Mouse (Mus musculus) spleen, adult 12 weeks (tissue): ENCODE measurements around the gene Hivep1.

Source experiments
- DNase-seq: peaks from one replicate; pipeline ENCODE4 v3.0.0; 2022; ENCODE audit warnings: low spot score

The Hivep1 gene

DNA sequence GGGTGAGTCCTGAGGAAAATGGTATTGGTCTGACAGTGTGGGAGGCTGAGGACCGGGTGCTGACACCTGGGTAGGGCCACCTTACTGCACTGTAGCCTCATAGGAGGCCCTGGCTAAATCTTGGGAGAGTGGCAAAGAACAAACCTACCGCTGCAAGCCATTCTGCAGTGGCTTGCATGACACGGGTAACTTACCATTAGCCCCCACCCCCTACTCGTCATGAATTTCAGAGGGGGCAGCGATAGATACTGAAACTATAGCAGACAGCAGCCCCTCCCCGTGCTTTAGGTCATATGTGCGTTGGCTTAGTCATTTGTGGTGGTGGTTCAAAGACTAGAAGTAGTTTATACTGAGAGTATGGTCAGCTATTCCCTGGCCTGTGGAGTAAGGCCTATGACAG, 61.8 kb downstream of the Hivep1 start:
- no peak for DNase-seq

DNA sequence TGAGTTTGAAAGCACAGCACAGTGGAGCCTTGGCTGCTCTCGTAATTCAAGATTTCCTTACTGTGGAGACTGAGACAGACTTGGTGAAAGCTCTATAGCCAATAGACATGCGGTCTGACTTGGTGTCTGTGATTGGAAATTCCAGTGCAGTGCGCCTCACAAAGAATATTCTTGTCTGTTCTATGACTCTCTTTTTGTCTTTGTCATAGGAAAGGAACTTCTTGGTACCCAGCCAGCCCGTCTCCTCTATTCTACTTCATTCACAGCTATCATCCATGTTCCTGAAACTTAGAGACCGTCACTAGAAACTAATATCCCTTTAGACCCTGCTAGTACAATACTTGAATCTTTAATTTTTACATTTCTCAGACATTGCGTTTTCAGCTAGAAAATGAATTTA, 64.5 kb downstream of the Hivep1 start:
- DNase-seq, result no peak

DNA sequence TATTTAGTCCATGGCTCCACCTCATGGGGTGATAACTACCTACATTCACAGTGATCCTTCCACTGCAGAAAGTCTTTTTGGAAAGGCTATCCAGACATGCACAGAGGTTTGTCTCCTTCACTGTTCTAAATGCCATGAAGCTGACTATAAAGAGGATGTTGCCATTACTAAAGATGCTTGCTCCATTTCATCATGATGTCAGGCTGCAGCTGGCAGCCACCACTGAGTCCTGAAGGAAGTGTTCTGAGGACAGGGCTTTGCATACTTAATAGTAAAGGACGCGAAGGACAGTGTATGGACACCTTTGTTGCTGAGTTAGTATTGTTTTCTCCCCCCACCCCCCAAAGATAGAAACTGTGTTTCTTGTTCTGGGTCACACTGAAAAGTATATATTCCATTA, 67.2 kb downstream of the Hivep1 start:
- DNase-seq, result no peak

DNA sequence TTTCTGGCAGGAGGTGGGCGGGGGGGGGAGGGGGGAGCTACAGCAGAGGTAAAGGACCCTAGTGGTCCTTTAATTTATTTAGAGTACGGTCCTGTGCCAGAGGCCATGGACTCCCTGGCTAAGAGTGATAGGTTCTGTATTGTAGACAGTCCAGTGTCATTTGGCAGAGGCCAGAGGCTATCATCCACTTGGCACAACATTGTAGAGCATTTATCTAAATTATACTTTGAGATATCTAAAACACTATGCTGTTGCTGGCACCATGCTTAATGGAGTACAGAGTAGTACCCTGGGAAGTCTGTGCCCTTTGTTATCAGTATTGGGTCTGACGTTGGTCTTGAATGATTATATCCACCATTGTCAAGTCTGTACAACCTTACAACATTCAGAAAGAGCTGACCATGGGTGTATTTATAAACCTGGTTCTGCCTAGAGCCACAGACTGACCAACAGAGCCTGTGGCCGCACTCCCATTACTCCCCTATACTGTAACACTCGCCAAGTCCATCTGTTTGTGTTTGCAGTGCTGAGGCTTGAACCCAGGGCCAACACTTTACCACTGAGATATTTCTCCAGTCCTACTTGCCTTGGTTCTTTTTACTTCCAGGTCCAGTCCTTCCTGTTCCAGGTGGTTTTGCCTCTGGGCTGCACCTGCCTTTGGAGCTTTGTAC, 69.4 kb downstream of the Hivep1 start:
- no peak for DNase-seq

DNA sequence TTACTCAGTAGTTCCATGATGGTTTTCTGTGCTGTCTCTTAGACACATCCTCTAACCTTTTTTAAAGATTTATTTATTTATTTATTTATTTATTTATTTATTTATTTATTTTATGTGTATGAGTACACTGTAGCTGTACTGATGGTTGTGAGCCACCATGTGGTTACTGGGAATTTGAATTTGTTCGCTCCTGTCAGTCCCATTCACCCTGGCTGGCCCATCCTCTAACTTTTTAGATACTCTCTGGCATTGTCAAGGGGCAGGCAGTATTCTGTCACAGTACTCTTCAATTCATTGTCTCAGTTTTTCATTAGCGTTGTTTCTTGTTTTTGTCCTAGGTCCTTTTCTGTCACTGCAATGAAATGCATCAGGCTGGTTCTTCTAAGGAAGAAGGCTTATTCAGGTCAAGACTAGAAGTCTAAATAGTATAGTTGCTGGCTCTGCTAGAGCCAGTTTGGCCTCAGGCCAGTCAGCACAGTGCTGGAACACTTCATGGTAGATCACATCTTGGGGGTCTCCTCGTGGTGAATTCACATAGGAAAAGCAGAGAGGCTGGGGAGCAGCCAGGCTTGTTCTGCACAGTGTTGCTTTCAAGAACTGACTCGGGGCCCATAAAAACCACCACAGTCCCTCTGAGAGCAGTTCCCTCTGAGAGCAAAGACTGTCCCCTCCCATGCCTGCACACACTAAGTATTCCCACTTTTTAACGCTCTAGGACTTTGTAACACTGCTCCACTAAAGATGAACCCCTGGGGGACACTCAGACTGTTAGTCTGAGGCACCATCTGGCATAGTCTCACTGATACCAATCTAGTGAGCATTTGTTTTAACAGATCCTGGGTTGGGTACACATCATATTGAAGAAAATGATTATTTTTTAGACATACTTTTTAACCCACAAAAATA, 70.2 kb downstream of the Hivep1 start:
- no peak for DNase-seq

DNA sequence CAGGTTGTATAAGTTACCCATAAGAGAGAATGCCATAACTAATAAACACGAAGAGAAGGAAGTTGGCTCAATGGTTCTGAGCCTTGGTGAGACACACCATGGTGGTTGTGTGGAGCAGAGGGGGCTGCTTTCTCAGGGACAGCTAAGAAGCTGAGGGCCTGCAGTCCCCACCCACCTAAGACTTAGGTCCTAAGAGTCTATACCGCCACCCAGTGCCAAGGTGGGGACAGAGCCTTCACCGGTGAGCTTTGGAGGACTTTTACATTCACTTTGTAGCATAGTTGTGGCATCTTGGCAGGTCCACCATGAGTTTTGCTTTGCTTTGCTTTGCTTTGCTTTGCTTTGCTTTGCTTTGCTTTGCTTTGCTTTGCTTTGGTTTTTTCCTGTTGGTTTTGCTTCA, 92.8 kb downstream of the Hivep1 start:
- DNase-seq, result no peak

DNA sequence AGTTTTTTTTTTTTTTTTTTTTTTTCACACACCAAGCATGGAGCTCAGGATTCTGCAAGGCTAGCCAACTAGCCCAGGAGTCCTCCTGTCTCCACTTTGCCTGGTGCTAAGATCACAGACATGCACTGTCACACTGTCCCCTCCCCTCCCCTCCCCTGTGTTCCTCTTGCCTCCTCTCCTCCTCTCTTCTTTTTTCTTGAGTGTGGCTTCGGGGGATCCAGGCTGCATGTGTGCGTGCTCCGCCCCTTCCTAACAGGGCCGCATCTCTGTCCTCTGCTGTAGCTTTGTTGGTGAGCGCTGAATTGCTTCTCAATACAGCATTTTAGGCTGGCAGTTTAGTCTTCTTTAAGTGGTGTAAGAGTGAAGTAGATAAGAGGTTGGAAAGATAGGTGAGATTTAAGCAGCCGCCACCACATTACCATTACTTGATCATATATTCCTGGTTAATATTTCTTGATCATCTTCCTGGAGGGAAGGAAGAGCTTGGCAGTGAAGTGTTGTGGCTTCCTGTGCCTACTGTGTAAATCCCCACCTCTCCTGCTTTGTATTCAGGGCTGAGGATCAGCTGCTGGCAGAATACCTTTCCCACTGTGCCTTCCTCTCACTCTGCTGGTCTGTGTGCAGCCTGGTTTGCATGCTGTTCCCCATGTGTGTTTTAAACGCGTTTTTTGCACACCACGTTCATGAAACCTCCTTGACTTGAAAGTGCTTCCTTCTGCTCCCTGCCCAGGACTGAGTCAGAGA, 97.7 kb downstream of the Hivep1 start:
- no peak for DNase-seq

DNA sequence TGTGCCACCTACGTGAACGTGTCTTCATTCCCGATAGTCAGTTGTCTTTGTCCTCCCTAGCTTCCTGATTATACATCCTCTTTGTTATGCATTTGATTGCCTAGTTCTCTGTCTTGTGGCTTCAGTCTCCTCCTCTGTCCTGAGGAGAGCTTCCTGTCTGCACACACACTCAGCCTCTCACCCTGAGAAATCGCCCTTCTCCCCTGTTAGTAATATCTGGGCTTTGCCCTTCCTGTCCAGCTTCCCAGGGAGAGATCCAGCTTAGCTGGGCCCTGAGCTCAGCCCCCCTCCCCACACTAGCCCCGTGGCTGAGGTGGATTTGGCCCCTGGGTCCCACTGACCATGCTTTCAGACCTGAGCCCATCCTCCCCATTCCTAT, 98.2 kb downstream of the Hivep1 start:
- DNase-seq, result no peak

DNA sequence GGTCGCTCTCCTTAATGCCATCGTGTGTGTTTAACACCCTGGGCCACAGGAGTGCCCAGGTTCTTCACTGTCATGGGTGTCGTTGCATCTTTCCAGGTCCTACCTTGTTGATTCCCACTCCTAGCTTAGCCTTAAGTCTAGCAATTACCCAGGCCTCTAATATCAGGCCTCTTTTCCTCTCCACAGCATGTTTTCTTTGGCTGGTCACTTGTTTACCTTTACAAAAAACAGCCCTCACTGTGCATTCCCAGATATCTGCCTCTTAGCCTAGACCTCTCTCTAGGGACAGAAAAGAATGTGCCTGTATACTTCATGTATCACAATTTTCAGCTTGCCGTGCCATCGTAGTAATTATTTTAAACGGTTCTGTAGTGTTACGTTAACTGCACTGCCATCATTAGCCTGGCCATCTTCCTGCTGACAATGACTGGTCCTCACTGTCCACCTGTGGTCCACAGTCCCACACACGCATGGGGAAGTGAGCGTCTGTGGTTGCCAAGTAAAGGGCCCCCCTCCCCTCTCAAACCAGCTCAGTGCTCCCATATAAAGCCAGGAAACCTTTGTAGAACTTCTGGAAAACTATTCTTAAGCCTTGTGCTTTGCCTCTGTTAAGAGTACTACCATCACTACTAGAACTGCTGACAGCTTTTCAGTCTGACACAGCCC, 98.8 kb downstream of the Hivep1 start:
- no peak for DNase-seq

DNA sequence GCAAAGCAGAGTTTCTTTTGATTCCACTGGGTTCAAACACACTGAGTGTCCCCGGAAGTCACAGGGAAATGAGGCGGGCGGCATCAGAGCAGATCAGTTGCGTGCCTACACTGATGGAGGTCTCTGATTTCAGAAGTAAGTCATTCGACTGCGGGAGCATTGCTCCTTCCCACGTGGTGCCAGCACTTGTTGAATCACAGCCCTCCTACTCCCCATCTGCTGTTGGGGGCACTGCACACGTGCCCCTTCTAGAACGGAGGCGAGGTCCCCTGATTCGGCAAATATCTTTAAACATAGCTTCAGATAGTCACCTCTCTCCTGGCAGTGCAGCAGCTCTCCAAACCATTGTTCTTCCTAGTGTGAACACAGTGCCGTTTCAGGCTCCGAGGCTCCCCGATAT, 106.4 kb downstream of the Hivep1 start:
- DNase-seq, result no peak

DNA sequence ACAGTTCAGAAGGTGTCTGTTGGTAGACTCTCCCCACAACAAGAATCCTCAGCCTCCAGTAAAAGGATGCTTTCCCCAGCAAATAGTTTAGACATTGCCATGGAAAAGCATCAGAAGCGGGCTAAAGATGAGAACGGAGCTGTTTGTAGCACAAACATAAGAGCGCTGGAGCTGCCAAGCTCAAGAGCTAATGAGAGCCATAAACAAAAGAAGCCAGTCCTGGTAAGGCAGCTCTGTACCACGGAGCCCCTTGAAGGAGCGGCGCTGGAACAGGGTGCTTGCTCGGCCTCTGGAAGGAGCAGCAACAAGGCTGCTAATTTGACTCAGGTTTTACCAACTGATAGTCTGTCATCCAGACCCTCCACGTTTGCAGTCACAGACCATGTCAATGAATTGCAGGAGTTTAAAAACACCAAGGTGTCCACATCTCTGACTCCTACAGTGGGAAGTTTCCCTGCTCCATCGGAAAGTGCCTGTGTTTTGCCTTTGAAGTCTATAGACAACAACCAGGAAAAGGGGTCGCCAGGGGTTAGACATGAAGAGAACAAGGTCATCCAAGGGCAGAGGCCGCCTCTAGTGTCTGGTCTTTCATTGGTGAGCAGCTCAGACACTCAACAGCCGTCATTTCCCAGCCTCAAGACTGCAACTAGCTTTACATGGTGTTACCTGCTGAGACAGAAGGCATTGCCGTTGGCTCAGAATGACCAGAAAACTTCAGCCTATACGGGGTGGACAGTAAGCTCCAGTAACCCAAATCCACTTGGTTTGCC, 107.8 kb downstream of the Hivep1 start:
- no peak for DNase-seq

DNA sequence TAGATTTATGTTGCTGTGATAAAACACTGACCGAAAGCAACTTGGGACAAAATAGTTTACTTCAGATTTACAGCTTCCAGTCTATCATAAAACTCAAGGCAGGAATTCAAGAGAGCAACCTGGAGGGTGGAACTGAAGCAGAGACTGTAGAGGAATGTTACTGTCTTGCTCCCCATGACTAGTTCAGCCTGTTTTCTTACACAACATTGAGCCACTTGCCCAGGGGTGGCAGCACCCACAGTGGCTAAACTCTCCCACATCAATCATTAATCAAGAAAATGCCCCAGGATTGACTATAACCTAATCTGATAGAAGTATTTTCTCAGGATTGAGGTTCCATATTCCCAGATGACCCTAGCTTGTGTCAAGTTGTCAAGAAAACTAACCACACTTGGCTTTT, 119.0 kb downstream of the Hivep1 start:
- no peak for DNase-seq

DNA sequence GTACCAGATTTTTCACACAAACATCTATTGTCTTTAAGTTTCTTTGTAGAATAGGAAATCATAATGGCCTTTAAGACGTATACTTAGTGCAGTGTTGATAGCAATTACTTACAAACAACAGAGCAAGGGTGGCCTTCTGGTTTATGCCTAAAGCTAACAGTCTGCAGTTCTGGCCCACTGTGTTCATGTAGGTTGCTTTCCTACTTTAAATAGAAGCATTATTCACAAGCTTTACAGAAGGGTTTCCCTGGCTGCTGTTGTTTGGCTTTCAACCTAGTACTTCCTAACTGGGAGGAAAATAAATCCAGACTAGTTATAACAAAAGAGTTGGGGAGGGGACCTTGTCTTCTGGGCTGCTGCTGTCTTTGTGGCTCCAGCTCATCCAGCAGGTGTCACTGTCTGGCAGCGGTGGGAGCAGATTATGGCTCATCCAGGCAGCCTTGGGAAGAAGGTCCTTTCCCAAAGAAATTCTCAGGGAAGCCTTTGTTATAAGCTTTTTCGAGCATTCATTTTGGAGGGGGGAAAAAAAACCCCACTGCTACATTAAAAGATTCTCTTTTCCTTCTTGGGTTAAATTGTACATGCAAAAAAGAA, 123.1 kb downstream of the Hivep1 start:
- no peak for DNase-seq

DNA sequence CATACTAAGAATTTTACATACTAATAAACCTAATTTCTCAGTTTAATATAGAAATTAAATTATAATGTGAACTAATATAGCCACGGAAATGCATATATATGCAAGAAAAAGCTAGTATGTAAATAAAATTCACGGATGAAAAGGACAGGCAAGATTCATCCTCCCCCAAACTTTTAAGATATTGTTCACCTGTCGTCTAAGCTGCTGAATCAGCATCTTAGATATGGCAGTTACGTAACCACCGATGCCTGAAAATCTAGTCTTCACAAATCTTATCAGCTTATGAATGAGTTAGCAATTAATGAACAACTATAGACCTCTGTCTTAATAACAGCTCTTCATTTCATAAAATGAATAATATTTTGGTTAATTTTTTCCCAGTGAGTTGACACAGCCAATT, 130.8 kb downstream of the Hivep1 start:
- DNase-seq, result no peak

DNA sequence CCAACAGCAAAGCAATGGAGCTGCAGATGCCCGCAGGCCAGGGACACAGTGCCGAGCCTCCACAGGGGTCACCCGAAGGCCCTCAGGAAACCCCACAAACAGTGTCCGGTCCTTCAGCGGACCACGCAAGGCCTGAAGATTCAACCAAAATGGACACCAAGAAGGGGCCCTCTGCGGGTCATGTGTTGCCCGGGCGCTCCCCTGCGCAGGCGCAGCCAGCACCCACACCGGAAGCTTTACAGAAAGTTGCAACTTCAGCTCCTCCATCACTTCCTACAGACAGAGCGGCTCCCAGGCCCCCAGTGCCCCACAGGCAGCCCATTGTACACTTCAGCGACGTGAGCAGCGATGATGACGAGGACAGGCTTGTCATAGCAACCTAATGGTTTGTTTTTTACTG, 132.3 kb downstream of the Hivep1 start:
- DNase-seq, result no peak

DNA sequence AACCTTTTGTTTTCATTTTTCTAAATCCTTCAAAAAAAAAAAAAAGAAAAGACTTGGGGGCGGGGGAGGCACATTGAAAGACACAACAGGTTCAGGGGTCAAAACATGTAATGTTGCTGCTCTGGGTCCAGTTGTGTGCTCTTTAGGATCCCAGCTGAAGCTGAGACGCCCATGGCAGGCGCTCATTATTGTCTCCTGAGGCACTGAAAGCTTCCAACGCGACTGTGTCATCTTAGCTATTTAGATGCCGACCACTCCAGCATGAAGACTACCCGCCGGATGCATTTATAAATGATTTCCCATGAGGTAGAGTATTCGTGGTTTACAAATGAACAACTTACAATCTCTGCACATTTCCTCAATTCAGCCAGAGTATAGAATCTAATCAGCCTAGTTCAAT, 141.2 kb downstream of the Hivep1 start:
- DNase-seq, result no peak

DNA sequence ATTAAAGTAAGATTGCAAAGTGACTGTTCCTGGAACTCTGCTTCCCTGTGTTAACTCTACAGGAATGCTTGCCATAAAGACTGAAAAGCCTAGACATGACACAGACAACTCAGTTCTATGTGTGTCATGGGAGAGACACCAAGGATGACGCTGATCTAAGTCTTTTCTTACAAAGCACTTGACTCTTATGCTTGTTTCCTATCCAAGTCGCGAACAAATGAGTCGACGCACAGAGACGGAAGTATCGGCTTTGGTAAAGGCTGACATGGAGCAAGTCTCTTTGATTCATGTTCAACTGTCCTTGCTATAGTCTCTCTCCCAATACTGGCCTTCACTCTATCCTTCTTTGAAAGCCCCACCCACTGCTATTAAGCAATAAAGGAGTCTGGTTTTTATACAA, 143.8 kb downstream of the Hivep1 start:
- no peak for DNase-seq

DNA sequence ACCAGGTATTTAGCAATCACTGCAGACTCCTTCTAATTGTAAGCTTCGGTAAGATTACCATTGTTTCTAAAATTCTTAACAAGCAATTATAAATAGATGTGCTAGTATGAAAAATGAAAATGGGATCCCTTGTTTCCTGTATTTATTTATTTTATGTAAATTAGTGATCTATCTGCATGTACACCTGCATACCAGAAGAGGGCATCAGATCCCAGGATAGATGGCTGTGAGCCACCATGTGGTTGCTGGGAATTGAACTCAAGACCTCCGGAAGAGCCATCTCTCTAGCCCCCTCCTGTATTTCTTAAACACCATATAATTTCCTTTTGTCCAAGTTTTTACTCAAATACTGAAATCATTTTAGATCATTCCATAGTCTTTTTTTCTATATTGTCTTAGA, 145.8 kb downstream of the Hivep1 start:
- DNase-seq, result no peak

DNA sequence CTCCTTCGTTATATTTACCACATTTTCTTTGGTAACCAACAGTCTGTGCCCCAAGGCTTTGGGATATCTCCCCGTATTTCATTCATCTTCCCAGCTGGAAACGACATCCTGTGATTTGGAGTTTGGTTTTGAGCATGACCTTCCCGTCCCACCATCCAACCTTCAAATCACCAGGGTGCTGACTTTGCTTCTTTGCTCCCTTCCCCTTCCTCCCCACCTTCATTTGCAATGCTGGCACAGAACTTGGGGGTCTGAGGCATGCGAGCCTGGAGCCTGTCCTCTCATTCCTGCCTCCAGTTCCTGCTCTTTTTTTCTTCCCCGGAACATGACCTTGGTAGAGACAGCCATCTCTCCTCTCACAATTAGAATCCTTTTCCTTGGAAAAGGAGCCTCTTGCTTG, 161.7 kb downstream of the Hivep1 start:
- no peak for DNase-seq

DNA sequence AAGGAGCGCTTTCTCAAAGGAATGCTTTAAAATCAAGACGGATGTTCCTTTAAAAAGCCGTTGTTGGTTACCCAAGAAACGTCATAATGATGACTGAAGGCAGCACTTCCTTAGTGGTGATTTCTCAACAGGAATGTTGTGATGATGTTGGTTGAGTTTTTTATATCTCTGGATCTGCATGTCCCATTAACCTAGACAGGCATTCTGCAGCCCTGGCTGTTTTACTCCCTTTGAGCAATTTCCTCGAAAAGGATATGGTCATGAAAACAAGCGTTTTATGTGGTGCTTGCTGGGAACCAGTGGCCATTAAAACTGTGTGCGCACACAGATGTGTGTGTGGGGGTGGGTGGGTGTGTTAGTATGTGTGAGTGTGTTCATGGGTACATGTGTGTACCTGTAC, 170.6 kb downstream of the Hivep1 start:
- no peak for DNase-seq

DNA sequence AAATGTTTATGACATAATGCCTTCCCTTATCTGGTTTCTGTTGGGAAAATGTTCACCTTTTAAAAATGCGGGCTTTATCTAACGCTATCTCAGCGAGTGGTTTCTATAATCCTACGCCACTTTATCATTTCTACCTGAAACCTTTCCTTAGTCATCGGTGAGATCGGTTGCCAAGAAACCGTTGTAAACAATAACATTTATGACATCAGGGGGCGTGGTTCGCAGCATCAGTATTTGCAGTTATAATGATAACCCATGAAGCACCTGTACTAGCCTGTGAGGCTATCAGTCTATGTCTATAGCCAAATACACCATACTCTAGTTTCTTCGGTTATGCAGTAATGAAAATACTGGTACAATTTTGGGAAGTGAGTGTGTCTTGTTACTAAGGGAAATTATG, 177.0 kb downstream of the Hivep1 start:
- DNase-seq, result no peak
